ENCODE assay signal across 9 mouse cellular contexts in the genomic region with DNA sequence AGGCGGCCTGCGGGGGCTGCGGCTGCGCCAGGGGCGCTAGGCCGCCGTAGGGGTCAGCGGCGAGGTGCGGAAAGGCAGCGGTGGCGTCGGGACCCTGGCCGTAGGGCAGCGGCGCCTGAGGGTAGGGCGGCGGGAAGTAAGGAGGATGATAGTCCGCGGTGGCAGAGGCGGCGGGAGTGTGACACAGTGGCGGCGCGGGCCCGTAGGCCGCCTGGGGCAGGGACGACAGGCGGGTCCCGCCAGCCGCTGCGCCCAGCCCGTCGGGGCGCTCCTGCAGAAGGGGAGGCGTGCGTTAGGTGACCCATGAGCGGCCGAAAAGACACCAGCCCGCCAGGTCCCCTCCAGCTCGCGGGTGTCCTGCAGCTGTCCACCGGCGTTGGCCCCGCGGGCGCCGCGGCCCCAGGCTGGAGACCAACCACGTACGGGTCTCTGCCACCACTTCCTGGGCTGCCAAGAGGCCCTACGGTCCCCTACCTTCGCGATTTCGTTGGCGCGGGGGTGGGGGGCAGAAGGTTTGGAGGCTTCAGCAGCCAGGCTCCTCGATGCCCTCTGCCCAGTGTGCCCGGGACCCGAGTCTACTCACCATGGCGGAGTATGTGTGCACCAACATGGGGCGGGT. TPM values are rescaled to one million over a fixed set of nuclear protein-coding genes. Genes with fewer than 3 reads are reported as not detected.
A peak's percentile ranks its signal among the peaks of the same experiment; 100 is the strongest.
DNase-seq lines count a peak whose midpoint lies in the region; ATAC-seq lines count a peak whose summit lies in the region.
"Had no signal": no experiment of that assay in that cellular context is flagged by ENCODE, and none has a peak within 500 bp of the region (broad histone marks: within the 10 kb centered on the region; RNA-seq: fewer than 3 reads in every experiment).

No protein-coding gene starts in this region.

- peaks cover 96% of the 10 kb centered on the region for H3K27me3 ChIP-seq in kidney, embryonic 15.5 days
- H3K27me3 ChIP-seq in embryonic facial prominence, embryonic 13.5 days = peaks cover 90% of the 10 kb centered on the region
- peaks cover 78% of the 10 kb centered on the region for H3K27me3 ChIP-seq in intestine, embryonic 16.5 days (replicated peaks; ENCODE audit: control insufficient read depth, insufficient read depth, low read length)

- no peaks in the 10 kb centered on the region for H3K9me3 ChIP-seq in kidney, embryonic 15.5 days (replicated peaks)
- H3K9me3 ChIP-seq in embryonic facial prominence, embryonic 13.5 days = no peaks in the 10 kb centered on the region
- H3K9me3 ChIP-seq in intestine, embryonic 16.5 days (ENCODE audit: control insufficient read depth, low read length) = no peaks in the 10 kb centered on the region

- no peak overlapping the region for H3K9ac ChIP-seq in kidney, embryonic 15.5 days
- peak overlapping the region; percentile 52 for H3K9ac ChIP-seq in embryonic facial prominence, embryonic 13.5 days
- H3K9ac ChIP-seq in intestine, embryonic 16.5 days (ENCODE audit: low read depth, low read length) = peak overlapping the region; percentile 38; the same call in 1 of the 2 replicates

- H3K4me1 ChIP-seq in kidney, embryonic 15.5 days = peaks cover 32% of the 10 kb centered on the region
- peaks cover 35% of the 10 kb centered on the region for H3K4me1 ChIP-seq in embryonic facial prominence, embryonic 13.5 days
- peaks cover 10% of the 10 kb centered on the region for H3K4me1 ChIP-seq in intestine, embryonic 16.5 days (ENCODE audit: control insufficient read depth, insufficient read depth, low read length)

- peak; percentile 31; the same call in 1 of the 2 replicates for ATAC-seq in kidney, embryonic 15.5 days (replicated peaks; ENCODE audit: low FRiP score)
- no peak for ATAC-seq in embryonic facial prominence, embryonic 13.5 days (ENCODE audit: insufficient number of reproducible peaks, insufficient read depth, low FRiP score, low TSS enrichment, low read depth)
- ATAC-seq in intestine, embryonic 16.5 days = peak; percentile 57

- no peak for DNase-seq in kidney, adult 8-10 months
- peak; percentile 60 for DNase-seq in neural tube, embryonic 10.5 days (ENCODE audit: extremely low spot score, low spot score)
- no peak for DNase-seq in cerebellum, adult 11-12 months
- no peak for DNase-seq in layer of hippocampus, adult 9-10 months (ENCODE audit: low spot score)
- DNase-seq in gastrocnemius, adult 8-10 months (ENCODE audit: low spot score in 2 of 2) = no peak

- H3K36me3 ChIP-seq in kidney, embryonic 15.5 days = no peaks in the 10 kb centered on the region
- no peaks in the 10 kb centered on the region for H3K36me3 ChIP-seq in embryonic facial prominence, embryonic 13.5 days
- H3K36me3 ChIP-seq in intestine, embryonic 16.5 days (ENCODE audit: control insufficient read depth, insufficient read depth, low read length) = no peaks in the 10 kb centered on the region

- 2% methylated on average over 47 of the region's 62 CpGs for WGBS in kidney, embryonic 15.5 days
- 2% methylated on average over 55 of the region's 62 CpGs for WGBS in embryonic facial prominence, embryonic 13.5 days
- WGBS in intestine, embryonic 16.5 days = 2% methylated on average over 61 of the region's 62 CpGs

- peak overlapping the region; percentile 34 for H3K4me3 ChIP-seq in kidney, embryonic 15.5 days (replicated peaks)
- peak overlapping the region; percentile 38 for H3K4me3 ChIP-seq in embryonic facial prominence, embryonic 13.5 days
- peak overlapping the region; percentile 42 for H3K4me3 ChIP-seq in intestine, embryonic 16.5 days (ENCODE audit: low read length)

- no peak overlapping the region for H3K27ac ChIP-seq in kidney, embryonic 15.5 days
- no peak overlapping the region for H3K27ac ChIP-seq in embryonic facial prominence, embryonic 13.5 days
- H3K27ac ChIP-seq in intestine, embryonic 16.5 days (ENCODE audit: low read length) = no peak overlapping the region

- H3K4me2 ChIP-seq in kidney, embryonic 15.5 days = peak overlapping the region; percentile 57
- H3K4me2 ChIP-seq in embryonic facial prominence, embryonic 13.5 days = peak overlapping the region; percentile 56
- H3K4me2 ChIP-seq in intestine, embryonic 16.5 days (ENCODE audit: low read depth, low read length) = peak overlapping the region; percentile 60

RNA-seq across cellular contexts. Expression of a gene that starts 0.5 kb away (rescaled TPM):
- not detected in 2 replicates for polyA plus RNA-seq in kidney, embryonic 15.5 days (2015; fragmentation: Nextera tagmentation; extraction: Ambion mirVana)
- 0.17 TPM in 1 of 2 replicates, not detected in the other for polyA plus RNA-seq in embryonic facial prominence, embryonic 13.5 days (2015; fragmentation: Nextera tagmentation; extraction: Ambion mirVana)
- polyA plus RNA-seq in intestine, embryonic 16.5 days (2015; fragmentation: Nextera tagmentation; extraction: Ambion mirVana) = not detected in 2 replicates
- total RNA-seq in gastrocnemius, adult 8-10 months (2022) = not detected
- total RNA-seq: neutrophil, adult 5-6 weeks had no signal

RNA-seq across cellular contexts. Expression of a gene that starts 17.7 kb away (rescaled TPM):
- polyA plus RNA-seq in kidney, embryonic 15.5 days (2015; fragmentation: Nextera tagmentation; extraction: Ambion mirVana) = 27.1 and 28.2 TPM in 2 replicates
- polyA plus RNA-seq in embryonic facial prominence, embryonic 13.5 days (2015; fragmentation: Nextera tagmentation; extraction: Ambion mirVana) = 29.5 and 30.7 TPM in 2 replicates
- polyA plus RNA-seq in intestine, embryonic 16.5 days (2015; fragmentation: Nextera tagmentation; extraction: Ambion mirVana) = 25.6 and 27.4 TPM in 2 replicates
- total RNA-seq in gastrocnemius, adult 8-10 months (2022) = 10 to 100 TPM; 13.8 to 15.2 (median 14.6) TPM

RNA-seq across cellular contexts. Expression of a gene that starts 17.9 kb away (rescaled TPM):
- polyA plus RNA-seq in kidney, embryonic 15.5 days (2015; fragmentation: Nextera tagmentation; extraction: Ambion mirVana) = 24.5 and 27.8 TPM in 2 replicates
- polyA plus RNA-seq in embryonic facial prominence, embryonic 13.5 days (2015; fragmentation: Nextera tagmentation; extraction: Ambion mirVana) = 15.9 and 17.4 TPM in 2 replicates
- 36.4 and 44.0 TPM in 2 replicates for polyA plus RNA-seq in intestine, embryonic 16.5 days (2015; fragmentation: Nextera tagmentation; extraction: Ambion mirVana)
- total RNA-seq in gastrocnemius, adult 8-10 months (2022) = 10 to 100 TPM; 28.2 to 37.7 (median 33.6) TPM

RNA-seq across cellular contexts. Expression of a gene that starts 58.1 kb away (rescaled TPM):
- polyA plus RNA-seq in kidney, embryonic 15.5 days (2015; fragmentation: Nextera tagmentation; extraction: Ambion mirVana) = 457 and 491 TPM in 2 replicates
- polyA plus RNA-seq in embryonic facial prominence, embryonic 13.5 days (2015; fragmentation: Nextera tagmentation; extraction: Ambion mirVana) = 477 and 482 TPM in 2 replicates
- polyA plus RNA-seq in intestine, embryonic 16.5 days (2015; fragmentation: Nextera tagmentation; extraction: Ambion mirVana) = 477 and 515 TPM in 2 replicates
- total RNA-seq in gastrocnemius, adult 8-10 months (2022) = 10 to 100 TPM; 71.8 to 91.6 (median 87.9) TPM
